Mouse (Mus musculus) splenic B cell, adult 2 months (primary cell): ENCODE results near the gene March5.

Experiments
- DNase-seq: peaks from one replicate; pipeline ENCODE4 v3.0.0-alpha.2; 2011; ENCODE audit warnings: low read depth, low spot score
- H3K27me3 ChIP-seq: 2 replicates; pipeline ENCODE4 v1.6.1; 2012; ENCODE audit warnings: mild to moderate bottlenecking, low read length, moderate library complexity, mixed read lengths; ENCODE audit not compliant: control insufficient read depth, poor library complexity, insufficient read depth, severe bottlenecking
- H3K36me3 ChIP-seq: 2 replicates; pipeline ENCODE4 v1.6.1; 2012; ENCODE audit warnings: mild to moderate bottlenecking, low read length, moderate library complexity, mixed read lengths; ENCODE audit not compliant: control insufficient read depth, poor library complexity, insufficient read depth, severe bottlenecking

The March5 gene

DNA sequence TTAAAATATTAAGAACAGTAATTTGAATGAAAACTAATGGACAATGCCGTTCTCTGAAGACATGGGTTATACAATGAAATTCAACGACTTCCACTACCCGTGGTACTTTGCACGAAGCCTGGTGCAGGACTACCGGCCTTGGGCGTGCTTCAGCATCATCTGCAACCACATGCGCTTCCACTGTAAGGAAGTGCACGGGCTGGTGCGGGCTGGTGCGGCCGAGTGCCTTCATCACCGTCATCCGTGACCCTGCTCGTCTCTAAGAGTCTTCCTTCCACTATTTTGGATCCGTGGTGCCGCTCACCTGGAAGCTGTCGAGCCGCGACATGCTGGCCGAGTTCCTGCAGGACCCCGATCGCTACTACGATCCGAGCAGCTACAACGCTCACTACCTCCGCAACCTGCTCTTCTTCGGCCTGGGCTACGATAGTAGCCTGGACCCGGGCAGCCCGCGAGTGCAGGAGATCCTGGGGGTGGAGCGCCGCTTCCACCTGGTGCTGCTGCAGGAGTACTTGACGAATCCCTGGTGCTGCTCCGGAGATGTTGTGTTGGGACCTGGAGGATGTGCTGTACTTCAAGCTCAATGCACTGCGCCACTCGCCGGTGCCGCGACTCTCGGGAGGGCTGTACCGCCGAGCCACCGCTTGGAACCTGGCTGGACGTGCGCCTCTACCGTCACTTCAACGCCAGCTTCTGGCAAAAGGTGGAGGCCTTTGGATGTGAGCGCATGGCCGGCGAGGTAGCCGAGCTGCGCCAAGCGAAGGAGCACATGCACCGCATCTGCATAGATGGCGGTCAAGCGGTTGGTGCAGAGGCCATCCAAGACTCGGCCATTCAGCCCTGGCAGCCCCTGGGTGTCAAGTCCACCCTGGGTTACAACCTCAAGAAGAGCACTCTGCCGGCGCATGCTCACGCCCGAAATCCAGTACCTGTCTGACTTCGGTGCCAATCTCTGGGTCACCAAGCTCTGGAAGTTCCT is 26.5 kb downstream of the March5 start:
- Histone ChIP-seq H3K27me3 (no peaks in the 10 kb centered on the region), H3K36me3 (no peaks in the 10 kb centered on the region)
- peak; percentile 33 for DNase-seq

DNA sequence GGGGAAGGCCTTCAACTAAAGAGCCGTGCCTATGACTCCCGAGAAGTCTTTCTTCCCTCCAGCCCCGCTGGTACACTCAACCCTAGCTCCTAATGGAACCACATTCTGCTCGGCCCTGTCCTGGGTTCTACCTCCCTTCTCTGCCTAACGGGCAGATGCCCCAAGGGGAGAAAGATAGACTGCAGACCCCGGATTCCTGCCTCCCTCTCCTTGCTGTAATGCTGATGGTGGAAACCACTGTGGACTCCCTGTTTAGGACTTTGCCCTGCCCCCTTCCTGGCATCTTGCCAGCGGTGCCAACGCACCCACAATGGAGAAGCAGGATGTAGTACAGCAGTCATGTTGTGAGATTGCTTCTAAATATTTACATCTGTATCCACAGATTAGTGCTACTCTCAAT is 28.5 kb downstream of the March5 start:
- no peak for DNase-seq
- no peaks in the 10 kb centered on the region for H3K36me3 ChIP-seq
- H3K27me3 ChIP-seq, result no peaks in the 10 kb centered on the region

DNA sequence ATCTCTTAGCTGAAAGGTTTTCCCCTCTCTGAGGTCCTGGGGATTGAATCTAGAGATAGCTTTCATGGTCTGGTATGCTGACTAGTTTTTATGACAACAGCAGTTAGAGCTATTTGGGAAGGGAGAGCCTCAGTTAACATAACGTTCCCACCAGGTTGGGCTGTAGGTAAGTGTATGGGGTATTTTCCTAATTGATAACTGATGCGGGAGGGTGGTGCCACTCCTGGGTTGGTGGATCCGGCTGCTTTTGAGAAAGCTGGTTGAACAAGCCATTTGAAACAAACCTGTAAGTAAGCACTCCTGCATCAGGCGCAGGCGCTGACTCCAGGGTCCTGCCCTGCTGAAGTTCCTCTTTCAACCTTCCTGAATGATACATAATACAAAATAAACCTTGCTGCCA is 30.0 kb downstream of the March5 start:
- Histone ChIP-seq H3K36me3 (no peaks in the 10 kb centered on the region), H3K27me3 (no peaks in the 10 kb centered on the region)
- no peak for DNase-seq

DNA sequence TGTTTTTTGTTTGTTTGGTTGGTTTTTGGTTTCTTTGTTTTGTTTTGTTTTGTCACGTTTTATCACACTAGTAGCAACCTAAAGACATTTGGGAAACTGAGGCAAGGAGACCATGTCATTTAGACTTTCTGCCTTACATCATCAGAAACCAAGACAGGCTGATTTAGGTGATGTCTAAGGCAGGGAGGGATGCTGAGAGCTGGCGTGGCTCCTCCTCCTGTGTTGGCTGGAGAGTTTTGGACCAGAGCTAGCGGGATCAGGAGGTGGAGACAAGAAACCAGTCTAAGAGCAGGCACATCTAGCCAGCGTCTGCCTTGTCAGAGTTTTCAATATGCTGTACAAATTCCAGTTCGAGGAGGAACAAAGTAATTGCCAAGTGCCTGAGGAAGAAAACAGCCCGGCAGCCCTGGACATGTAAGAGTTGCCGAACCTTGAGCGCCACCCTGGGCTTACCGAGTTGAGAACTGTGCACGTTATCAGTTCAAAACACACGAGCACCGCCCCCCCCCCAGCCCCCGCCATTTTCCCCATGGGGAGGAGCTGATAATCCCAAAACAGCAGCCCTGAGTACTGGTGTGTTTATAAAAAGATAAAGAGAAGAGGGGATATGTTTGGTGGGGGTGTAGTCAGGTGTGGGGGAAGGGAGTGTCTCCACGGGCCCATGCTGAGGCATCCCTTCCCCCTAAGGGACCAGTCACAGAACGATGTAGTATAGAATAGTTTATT is 30.5 kb downstream of the March5 start:
- Histone ChIP-seq H3K36me3 (no peaks in the 10 kb centered on the region), H3K27me3 (no peaks in the 10 kb centered on the region)
- DNase-seq, result no peak

DNA sequence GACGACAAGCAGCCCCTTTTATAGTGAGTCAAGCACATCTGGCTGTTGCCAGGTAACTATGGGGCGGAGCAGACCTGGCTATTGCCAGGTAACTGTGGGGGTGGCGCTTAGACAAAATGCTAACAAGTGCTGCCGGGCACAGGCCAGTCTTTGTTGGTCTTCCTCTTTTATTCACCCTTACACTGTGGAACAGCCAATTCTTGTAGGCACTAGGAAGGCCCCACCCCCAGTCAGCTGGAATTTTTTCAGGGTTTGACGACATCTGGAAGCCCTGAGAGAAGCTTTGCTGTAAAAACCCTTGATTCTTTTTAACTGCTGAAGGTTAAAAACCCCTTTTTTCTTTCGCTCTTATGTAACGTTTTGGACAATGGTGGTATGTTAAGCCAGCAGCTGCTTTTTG is 31.3 kb downstream of the March5 start:
- Histone ChIP-seq H3K36me3 (no peaks in the 10 kb centered on the region), H3K27me3 (no peaks in the 10 kb centered on the region)
- DNase-seq, result no peak

DNA sequence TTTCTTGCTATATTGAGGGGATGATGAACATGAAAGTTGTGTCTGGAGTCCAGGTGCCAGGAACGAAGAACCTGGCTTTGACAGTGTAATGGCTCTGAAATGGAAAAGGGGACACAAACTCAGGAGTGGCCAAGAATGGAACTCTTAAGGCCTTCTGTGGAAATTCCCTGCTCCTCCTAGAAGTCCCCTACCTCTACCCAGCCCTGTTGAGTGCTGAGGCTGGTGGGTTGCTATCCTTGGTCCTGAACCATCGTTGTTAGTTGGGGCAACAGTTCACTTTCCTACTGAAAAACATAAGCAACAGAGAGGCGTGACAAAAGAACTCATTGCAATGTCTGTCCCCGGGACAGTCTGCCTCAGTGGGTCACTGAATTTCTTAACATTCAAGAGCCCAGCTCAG is 31.8 kb downstream of the March5 start:
- no peaks in the 10 kb centered on the region for H3K36me3 ChIP-seq
- DNase-seq, result peak; percentile 38
- H3K27me3 ChIP-seq, result no peaks in the 10 kb centered on the region

DNA sequence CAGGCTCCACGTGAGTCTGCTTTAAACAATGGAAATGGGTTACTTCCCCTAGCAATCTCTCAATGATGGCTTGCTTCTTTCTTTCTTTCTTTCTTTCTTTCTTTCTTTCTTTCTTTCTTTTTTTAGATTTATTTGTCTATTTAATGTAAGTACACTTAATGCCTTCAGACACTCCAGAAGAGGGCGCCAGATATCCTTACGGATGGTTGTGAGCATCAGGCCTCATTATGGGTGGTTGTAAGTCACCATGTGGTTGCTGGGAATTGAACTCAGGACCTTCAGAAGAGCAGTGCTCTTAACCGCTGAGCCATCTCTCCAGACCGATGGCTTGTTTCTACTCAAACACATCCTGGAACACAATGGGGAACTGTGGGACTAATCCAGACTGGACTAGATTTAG is 33.9 kb downstream of the March5 start:
- H3K36me3 ChIP-seq, result no peaks in the 10 kb centered on the region
- H3K27me3 ChIP-seq, result no peaks in the 10 kb centered on the region
- DNase-seq, result peak; percentile 50

DNA sequence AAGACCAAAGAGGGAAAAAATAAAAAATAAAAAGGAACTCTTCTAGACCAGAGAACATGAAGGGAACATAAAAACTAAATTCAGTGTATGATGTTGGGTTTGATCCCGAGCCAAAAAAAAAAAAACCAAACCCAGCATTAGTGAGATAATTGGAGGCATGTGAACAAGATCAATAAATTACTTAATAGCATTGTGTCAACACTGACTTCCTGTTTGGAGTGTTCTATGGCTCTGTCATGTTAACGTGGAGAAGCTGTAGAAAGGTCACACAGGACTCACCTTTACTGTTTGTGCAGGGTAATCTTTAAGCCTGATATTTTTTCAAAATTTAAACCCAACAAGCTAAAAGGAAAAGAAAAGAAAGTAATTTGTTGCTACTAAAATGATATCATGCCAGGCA is 35.4 kb downstream of the March5 start:
- DNase-seq, result no peak
- Histone ChIP-seq H3K27me3 (no peaks in the 10 kb centered on the region), H3K36me3 (no peaks in the 10 kb centered on the region)

DNA sequence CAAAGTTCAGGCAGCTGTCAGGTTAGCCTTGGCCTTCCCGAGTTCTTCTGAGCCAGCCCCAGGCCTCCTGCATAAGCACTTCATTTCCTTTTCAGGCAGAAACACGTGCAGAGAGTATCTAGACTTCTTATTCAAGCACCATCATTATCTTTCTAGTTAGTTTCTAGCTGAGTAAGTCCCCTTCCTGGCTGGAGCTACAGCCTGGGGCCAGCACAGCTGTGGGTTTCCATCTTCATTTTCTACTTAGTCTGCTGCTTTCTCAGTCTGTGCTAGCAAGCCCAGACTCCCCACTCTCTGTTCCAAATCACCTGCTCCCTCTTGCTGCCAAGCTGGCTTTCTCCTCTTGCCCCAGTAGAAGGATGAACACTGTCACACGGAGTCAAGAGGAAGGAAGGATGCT is 39.5 kb downstream of the March5 start:
- Histone ChIP-seq H3K27me3 (no peaks in the 10 kb centered on the region), H3K36me3 (no peaks in the 10 kb centered on the region)
- DNase-seq, result no peak

DNA sequence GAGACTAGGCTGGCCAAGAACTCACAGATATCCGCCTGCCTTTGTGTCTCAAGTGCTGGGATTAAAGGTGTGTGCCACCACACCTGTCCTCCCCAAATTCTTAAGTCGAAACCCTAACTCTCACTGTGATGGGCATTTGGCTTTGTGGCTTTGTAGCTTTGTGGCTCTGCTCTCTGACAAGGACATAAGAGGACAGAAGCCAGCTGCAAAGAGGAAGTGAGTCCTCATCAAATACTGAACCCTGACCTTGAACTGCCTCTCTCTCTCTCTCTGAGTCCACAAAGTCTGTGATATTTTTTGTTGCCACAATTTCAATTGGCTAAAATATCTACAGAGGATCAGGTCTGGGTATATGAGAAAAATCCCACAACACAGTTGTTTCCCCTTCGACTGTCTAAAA is 40.9 kb downstream of the March5 start:
- Histone ChIP-seq H3K36me3 (no peaks in the 10 kb centered on the region), H3K27me3 (no peaks in the 10 kb centered on the region)
- DNase-seq, result no peak

DNA sequence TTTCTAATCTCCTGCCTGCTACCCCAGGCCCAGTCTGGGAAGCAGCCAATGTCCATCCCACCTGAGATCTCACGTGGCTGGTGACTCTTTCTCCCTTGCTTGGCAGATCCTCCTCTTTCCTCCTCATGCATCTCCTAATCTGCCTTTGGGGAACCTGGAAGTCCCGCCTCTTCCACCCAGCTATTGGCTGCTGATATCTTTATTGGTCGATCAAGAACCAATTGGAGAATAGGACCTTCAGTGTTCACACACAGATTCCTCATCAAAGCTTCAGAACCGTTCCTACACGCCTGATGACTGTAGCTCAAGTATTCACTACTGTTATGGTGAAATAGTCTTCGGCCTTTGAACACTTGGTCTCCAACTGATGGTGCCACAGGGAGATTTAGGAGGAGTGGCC is 44.8 kb downstream of the March5 start:
- Histone ChIP-seq H3K36me3 (no peaks in the 10 kb centered on the region), H3K27me3 (no peaks in the 10 kb centered on the region)
- DNase-seq, result no peak

DNA sequence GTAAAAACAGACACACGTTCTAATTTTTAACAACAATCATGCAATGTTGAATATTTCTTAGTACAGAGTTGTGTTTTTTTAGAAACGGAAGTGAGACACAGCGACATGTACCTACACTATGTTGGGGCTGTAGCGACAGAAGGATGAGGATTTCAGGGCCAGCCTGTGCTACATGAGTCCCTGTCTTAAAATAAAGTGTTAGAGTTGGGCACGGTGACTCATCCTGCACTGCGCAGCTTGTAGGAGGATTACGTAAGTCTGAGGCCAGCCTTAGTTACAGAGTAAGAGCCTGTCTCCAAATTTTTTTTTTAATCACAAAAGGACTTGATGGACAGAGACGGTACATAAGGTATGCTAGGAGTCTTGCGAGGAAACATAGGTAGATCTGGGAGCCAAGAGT is 48.0 kb downstream of the March5 start:
- DNase-seq, result no peak
- Histone ChIP-seq H3K27me3 (no peaks in the 10 kb centered on the region), H3K36me3 (no peaks in the 10 kb centered on the region)

DNA sequence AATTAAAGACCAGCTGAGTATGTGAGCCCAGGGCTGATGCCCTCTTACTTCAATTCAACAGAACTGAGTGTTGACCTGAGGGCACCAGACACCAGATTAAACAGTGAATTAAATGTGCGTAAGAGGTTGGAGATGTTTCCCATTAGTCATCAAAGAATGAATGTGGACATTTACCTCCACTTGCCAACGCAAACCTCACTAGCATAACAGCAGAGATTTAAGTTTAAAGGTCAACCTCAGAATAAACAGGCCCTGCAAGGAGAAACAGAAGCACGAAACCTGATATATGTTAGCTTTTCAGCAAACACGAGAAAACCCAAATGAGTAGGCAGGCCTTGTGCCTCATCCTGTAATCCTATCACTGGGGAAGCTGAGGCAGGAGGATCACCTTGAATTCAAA is 55.0 kb downstream of the March5 start:
- Histone ChIP-seq H3K36me3 (no peaks in the 10 kb centered on the region), H3K27me3 (no peaks in the 10 kb centered on the region)
- DNase-seq, result no peak

DNA sequence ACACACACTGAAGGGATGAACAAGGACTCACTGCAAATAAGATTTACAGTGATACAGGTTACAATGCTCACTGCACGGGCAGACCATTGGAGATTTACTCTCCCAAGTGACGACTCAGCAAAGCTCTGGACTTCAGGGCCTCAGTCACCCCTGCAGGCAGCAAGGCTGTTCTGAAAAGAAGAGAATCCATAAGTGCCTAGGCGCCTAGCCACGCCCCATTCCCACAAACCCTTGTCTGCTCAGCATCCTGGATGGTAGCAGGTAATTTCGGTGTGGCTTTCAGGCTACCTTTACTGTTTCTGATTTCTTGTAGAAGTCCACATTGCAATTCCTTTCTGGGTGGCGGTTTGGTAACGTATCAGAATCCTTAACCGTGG is 56.2 kb downstream of the March5 start:
- Histone ChIP-seq H3K36me3 (no peaks in the 10 kb centered on the region), H3K27me3 (no peaks in the 10 kb centered on the region)
- DNase-seq, result no peak
